Mouse (Mus musculus) neural tube, embryonic 13.5 days (tissue): ENCODE results near the gene Tigd3. TPM values are rescaled to one million over a fixed set of nuclear protein-coding genes. Genes with fewer than 3 reads are reported as not detected.

Source experiments
- ATAC-seq: fragments of 200-750 bp; cut with Nextera tagmentation; 2 replicates; pipeline ENCODE4 v1.8.0; 2017; ENCODE audit warnings: low read depth, mild to moderate bottlenecking, moderate TSS enrichment, moderate library complexity
- H3K27ac ChIP-seq: fragments of 300-500 bp; sonication (generic); replicated peaks from 2 replicates; pipeline ENCODE4 v1.5.1; 2015; ENCODE audit warnings: moderate library complexity, mild to moderate bottlenecking, inconsistent platforms
- H3K27me3 ChIP-seq: fragments of 300-500 bp; sonication (generic); 2 replicates; pipeline ENCODE4 v1.6.1; 2015; ENCODE audit warnings: mild to moderate bottlenecking, inconsistent platforms
- H3K36me3 ChIP-seq: fragments of 300-500 bp; sonication (generic); 2 replicates; pipeline ENCODE4 v1.6.1; 2015; ENCODE audit warnings: mild to moderate bottlenecking, inconsistent platforms
- H3K4me1 ChIP-seq: fragments of 300-500 bp; sonication (generic); replicated peaks from 2 replicates; pipeline ENCODE4 v1.6.1; 2015; ENCODE audit warnings: inconsistent platforms
- H3K4me2 ChIP-seq: fragments of 300-500 bp; sonication (generic); 2 replicates; pipeline ENCODE4 v1.6.1; 2015; ENCODE audit warnings: inconsistent platforms, mild to moderate bottlenecking, moderate library complexity
- H3K4me3 ChIP-seq: fragments of 300-500 bp; sonication (generic); 2 replicates; pipeline ENCODE4 v1.5.1; 2015; ENCODE audit warnings: mild to moderate bottlenecking, inconsistent platforms
- H3K9ac ChIP-seq: fragments of 300-500 bp; sonication (generic); 2 replicates; pipeline ENCODE4 v1.6.1; 2015; ENCODE audit warnings: moderate library complexity, mild to moderate bottlenecking, inconsistent platforms
- H3K9me3 ChIP-seq: fragments of 300-500 bp; sonication (generic); 2 replicates; pipeline ENCODE4 v1.6.1; 2016; ENCODE audit warnings: inconsistent platforms
- WGBS: fragments of 180-500 bp; shearing (Covaris S2); methylation state at CpG from one replicate; pipeline ENCODE4 v1.1.7; 2015; 5-methylcytosine and 5-hydroxymethylcytosine counted together
- polyA plus RNA-seq: library from polyadenylated mRNA; unstranded; fragments of >200 nt; fragmentation: Nextera tagmentation; extraction: Ambion mirVana; gene quantifications from 2 replicates; pipeline ENCODE4 v1.2.1, GENCODE M21; 2015

Gene Tigd3
- polyA plus RNA-seq, 1 experiment from 2014 or later = 11.1 TPM

GRCm38 (mm10) chr19:5913007-5913719 is 19.2 kb upstream of the Tigd3 start, which contains the start of gene Dpf2:
Gene Dpf2 (minus strand): TSS chr19:5913010.
- Histone ChIP-seq H3K36me3 (peaks cover 17% of the 10 kb centered on the region), H3K27me3 (no peaks in the 10 kb centered on the region), H3K9me3 (no peaks in the 10 kb centered on the region), H3K4me1 (peaks cover 32% of the 10 kb centered on the region), H3K27ac (peak within 1 kb of the TSS; percentile 88), H3K9ac (peak within 1 kb of the TSS; percentile 83), H3K4me2 (peak within 1 kb of the TSS; percentile 83), H3K4me3 (peak within 1 kb of the TSS; percentile 85)
- WGBS = 19% methylated on average over 13 of the region's 13 CpGs
- ATAC-seq = peak; percentile 68

DNA sequence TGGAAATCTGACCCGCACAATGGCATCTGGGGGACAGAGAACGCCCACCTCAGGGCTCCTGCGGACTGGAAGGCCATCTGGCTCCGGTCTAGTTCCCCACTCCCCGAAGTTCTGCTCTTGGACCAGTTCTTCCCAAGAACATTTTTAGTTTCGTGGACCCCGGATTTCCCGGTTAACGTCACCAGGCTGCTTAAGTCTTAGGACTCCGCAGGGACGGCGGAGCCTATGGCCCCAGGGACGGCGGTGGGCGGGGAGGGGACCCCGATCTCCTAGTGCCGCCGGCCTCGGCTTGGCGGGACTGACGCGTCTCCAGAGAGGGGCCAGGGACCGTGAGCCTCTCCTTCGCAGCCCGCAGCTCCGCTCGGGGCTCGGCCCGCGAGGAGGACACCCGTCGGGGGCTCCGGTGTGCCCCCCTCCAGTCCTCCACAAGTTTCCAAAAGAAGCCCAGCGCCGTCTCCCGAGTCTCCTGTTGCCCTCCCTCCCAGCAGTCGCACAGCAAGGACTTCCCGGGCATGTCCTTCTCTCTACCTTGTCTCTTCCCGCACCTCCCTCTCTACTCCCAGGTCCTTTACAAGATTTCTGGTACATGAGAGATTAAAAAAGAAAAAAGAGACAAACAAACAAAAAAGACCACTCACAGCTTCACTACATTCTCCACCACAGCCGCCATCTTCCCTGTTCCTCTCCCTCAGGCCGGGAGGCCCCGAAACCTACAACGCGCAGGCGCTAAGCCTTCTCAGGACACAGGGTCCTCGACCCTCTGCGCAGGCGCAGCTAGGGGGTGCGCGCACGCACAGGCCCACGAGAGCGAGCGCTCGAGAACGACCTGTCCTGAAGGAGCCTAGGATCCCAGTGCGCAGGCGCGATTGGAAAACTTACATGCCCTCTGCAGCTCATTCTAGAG is 18.4 kb upstream of the Tigd3 start:
- under 1% methylated on average over 59 of the region's 59 CpGs for WGBS
- Histone ChIP-seq H3K9me3 (no peaks in the 10 kb centered on the region), H3K36me3 (peaks cover 12% of the 10 kb centered on the region), H3K27me3 (no peaks in the 10 kb centered on the region), H3K4me2 (peak overlapping the region; percentile 83), H3K4me1 (peaks cover 32% of the 10 kb centered on the region), H3K27ac (peak overlapping the region; percentile 88), H3K9ac (peak overlapping the region; percentile 83), H3K4me3 (peak overlapping the region; percentile 85)
- ATAC-seq = peak; percentile 96

DNA sequence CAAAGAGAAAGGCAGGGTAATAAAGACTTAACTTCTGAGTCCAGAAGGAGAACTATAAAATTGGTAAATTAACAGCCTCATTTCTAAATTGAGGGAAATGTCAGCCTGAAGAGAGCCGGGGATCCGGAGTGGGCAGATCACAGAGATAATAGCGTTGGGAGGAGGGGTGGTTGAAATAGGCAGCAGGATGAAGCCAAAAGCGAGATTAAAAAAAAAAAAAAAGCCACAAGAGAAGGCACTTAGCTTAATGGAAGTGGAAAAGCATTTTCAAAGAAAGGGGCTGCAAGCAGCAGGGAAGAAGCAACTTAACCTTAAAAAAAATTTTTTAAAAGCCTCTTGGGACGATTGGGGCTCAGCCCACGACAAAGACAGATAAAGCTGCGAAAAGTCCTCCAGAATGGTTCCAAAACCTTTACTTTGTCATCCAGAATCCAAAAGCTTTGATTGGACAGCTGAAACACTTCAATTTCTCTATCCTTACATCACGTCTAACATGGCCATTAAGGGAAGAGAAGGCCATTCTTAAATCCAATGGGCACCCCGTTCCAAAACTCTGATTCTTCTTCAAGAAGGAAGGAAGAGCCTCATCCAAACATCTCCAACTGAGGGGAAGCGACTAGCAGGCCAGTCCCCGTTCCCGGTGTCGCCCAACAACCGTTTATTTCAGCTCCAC is 17.6 kb upstream of the Tigd3 start:
- Histone ChIP-seq H3K9me3 (no peaks in the 10 kb centered on the region), H3K36me3 (peaks cover 15% of the 10 kb centered on the region), H3K9ac (peak overlapping the region; percentile 83), H3K4me3 (peak overlapping the region; percentile 85), H3K27ac (peak overlapping the region; percentile 88), H3K4me1 (peaks cover 32% of the 10 kb centered on the region), H3K4me2 (peak overlapping the region; percentile 83), H3K27me3 (no peaks in the 10 kb centered on the region)
- no peak for ATAC-seq
- 3% methylated on average over 14 of the region's 14 CpGs for WGBS

DNA sequence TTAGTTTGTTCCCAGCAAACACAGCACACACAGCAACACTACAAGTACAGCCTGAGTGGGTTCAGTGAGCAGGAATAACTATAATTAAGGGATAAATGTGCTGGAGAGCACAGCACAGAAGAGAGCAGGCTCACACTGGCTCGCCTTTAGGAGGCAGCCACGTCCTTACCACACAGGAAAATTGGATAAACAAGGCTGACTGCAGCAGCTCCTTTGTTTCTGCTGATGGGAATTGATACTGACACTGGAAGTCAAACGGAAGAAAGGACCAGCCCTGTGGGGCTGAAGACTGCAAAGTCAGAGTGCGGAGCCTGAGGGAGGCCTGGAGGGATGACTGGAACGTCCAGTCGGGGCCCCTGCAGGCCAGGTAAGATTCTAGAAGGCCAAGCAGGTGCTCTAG is 16.3 kb upstream of the Tigd3 start:
- peaks cover 32% of the 10 kb centered on the region for H3K4me1 ChIP-seq
- no peaks in the 10 kb centered on the region for H3K9me3 ChIP-seq
- H3K9ac ChIP-seq = peak overlapping the region; percentile 65
- H3K4me3 ChIP-seq = peak overlapping the region; percentile 85
- H3K27me3 ChIP-seq = no peaks in the 10 kb centered on the region
- peak overlapping the region; percentile 57 for H3K27ac ChIP-seq
- H3K36me3 ChIP-seq = peaks cover 26% of the 10 kb centered on the region
- WGBS = 64% methylated on average over 6 of the region's 6 CpGs
- no peak for ATAC-seq
- peak overlapping the region; percentile 83 for H3K4me2 ChIP-seq

- Histone ChIP-seq H3K4me1 (peaks cover 24% of the 10 kb centered on the region), H3K9me3 (no peaks in the 10 kb centered on the region), H3K4me3 (no peak overlapping the region), H3K27me3 (no peaks in the 10 kb centered on the region), H3K4me2 (no peak overlapping the region), H3K27ac (no peak overlapping the region), H3K36me3 (peaks cover 53% of the 10 kb centered on the region), H3K9ac (no peak overlapping the region)
- WGBS = 96% methylated on average over 3 of the region's 3 CpGs
- no peak for ATAC-seq
These were observed 13.3 kb upstream of the Tigd3 start for GRCm38 (mm10) chr19:5907275-5907674.

- Histone ChIP-seq H3K27me3 (no peaks in the 10 kb centered on the region), H3K36me3 (peaks cover 47% of the 10 kb centered on the region), H3K9me3 (no peaks in the 10 kb centered on the region), H3K4me3 (peak overlapping the region; percentile 69), H3K9ac (peak overlapping the region; percentile 96), H3K4me1 (peaks cover 30% of the 10 kb centered on the region), H3K4me2 (peak overlapping the region; percentile 82), H3K27ac (peak overlapping the region; percentile 86)
- ATAC-seq = peak; percentile 60
- 6% methylated on average over 30 of the region's 31 CpGs for WGBS
These were observed 507 bp downstream of the Tigd3 start for GRCm38 (mm10) chr19:5893282-5894001.

- 93% methylated on average over 13 of the region's 13 CpGs for WGBS
- Histone ChIP-seq H3K4me1 (peaks cover 30% of the 10 kb centered on the region), H3K27ac (no peak overlapping the region), H3K4me3 (peak overlapping the region; percentile 69), H3K9ac (peak overlapping the region; percentile 96), H3K27me3 (no peaks in the 10 kb centered on the region), H3K36me3 (peaks cover 42% of the 10 kb centered on the region), H3K4me2 (peak overlapping the region; percentile 82), H3K9me3 (no peaks in the 10 kb centered on the region)
- ATAC-seq = no peak
These were observed 1.2 kb downstream of the Tigd3 start for GRCm38 (mm10) chr19:5892735-5893134.

- Histone ChIP-seq H3K27ac (no peak overlapping the region), H3K4me1 (peaks cover 30% of the 10 kb centered on the region), H3K36me3 (peaks cover 37% of the 10 kb centered on the region), H3K9ac (no peak overlapping the region), H3K4me3 (peak overlapping the region; percentile 69), H3K27me3 (no peaks in the 10 kb centered on the region), H3K4me2 (peak overlapping the region; percentile 82; the same call in 1 of the 2 replicates), H3K9me3 (no peaks in the 10 kb centered on the region)
- WGBS = 92% methylated on average over 7 of the region's 7 CpGs
- no peak for ATAC-seq
These were observed 1.7 kb downstream of the Tigd3 start for GRCm38 (mm10) chr19:5892262-5892661.

DNA sequence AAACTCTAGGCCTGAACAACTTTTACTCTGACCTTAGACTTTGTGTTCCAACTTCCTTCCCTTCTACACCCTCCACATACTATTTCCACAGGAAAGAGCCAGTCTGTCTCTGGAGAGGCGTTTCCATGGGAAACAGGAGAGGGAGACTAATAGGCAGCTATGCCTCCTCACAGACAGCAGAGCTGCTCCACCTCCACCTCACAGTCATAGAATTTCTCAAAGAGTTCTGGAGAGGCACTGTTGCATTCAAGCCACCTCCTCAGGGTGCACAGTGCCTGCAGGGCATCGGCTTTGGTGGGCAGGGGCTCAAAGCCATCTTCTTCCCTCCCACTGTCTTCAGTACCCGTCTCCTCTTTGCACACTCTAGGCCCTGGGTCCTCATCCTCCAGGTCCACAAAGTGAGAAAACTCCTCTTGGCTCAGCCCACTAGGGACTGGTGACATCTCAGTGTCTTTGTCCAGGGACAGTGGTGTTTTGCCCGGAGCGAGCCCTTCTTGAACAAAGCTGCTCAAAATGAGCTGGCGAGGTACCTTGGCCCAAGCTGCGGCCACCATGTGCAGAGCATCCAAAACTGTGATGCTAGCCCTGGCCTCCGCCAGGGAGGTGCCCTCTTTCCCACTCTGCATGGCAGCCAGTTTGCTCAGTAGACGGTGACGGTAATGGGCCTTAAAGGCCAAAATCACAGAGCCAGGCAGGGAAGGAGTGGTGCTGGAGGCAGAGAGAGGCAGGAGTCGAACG is 2.3 kb downstream of the Tigd3 start:
- ATAC-seq = no peak
- H3K4me1 ChIP-seq = peaks cover 30% of the 10 kb centered on the region
- H3K9me3 ChIP-seq = no peaks in the 10 kb centered on the region
- WGBS = 93% methylated on average over 12 of the region's 12 CpGs
- no peak overlapping the region for H3K4me3 ChIP-seq
- no peaks in the 10 kb centered on the region for H3K27me3 ChIP-seq
- no peak overlapping the region for H3K4me2 ChIP-seq
- H3K27ac ChIP-seq = no peak overlapping the region
- no peak overlapping the region for H3K9ac ChIP-seq
- peaks cover 33% of the 10 kb centered on the region for H3K36me3 ChIP-seq

- 68% methylated on average over 4 of the region's 4 CpGs for WGBS
- no peak for ATAC-seq
- H3K27ac ChIP-seq = no peak overlapping the region
- no peaks in the 10 kb centered on the region for H3K9me3 ChIP-seq
- H3K4me2 ChIP-seq = no peak overlapping the region
- H3K4me3 ChIP-seq = no peak overlapping the region
- H3K36me3 ChIP-seq = peaks cover 13% of the 10 kb centered on the region; the same call in 1 of the 2 replicates
- no peak overlapping the region for H3K9ac ChIP-seq
- H3K4me1 ChIP-seq = peaks cover 30% of the 10 kb centered on the region
- no peaks in the 10 kb centered on the region for H3K27me3 ChIP-seq
These were observed 4.7 kb downstream of the Tigd3 start for GRCm38 (mm10) chr19:5889211-5889610.
